Mouse (Mus musculus) left cerebral cortex, adult 9 months (tissue): ENCODE data around the gene Slc37a1.
A peak's percentile ranks its signal among the peaks of the same experiment; 100 is the strongest.

ENCODE experiments used
- DNase-seq, 2 experiments: peaks; one replicate each; pipeline ENCODE4 v3.0.0; 2022; ENCODE audit warnings: low spot score in 2 of 2

The Slc37a1 gene

DNA sequence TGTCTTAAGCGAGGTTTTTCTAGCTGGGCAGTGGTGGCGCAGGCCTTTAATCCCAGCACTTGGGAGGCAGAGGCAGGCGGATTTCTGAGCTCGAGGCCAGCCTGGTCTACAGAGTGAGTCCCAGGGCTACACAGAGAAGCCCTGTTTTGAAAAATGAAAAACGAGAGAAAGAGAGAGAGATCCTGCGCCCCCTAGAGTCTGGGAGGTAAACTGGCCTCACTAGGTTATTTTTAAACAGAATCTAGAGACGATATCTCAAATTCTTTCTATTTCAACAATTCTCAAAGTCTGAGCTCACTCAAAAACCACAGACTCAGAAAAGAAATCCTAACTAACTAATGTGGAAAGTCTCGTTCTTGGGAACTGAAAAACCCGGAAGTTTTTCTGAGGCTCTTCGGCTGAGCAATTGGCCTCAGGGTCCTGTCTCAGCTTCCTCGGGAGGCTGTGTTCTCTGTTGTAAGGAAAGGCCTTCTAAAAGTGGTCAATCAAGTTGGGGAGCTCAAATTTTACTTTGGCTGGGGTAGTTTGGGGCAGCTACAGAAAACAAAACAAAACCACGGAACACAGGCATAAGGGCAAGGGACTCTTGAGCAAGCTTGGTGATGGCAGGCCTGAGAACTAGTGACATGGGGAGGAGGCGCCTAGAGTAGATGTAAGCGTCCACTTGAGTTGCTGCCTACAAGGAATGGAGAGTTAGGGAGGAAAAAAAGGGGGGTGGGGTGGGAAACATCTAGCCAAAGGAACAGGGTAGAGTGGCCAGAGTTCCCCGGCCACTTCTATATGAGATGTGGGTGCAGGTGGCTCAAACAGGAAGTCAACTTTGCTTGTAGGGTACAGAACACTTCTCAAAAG lies 8.0 kb downstream of the Slc37a1 start:
- DNase-seq = no peak

DNA sequence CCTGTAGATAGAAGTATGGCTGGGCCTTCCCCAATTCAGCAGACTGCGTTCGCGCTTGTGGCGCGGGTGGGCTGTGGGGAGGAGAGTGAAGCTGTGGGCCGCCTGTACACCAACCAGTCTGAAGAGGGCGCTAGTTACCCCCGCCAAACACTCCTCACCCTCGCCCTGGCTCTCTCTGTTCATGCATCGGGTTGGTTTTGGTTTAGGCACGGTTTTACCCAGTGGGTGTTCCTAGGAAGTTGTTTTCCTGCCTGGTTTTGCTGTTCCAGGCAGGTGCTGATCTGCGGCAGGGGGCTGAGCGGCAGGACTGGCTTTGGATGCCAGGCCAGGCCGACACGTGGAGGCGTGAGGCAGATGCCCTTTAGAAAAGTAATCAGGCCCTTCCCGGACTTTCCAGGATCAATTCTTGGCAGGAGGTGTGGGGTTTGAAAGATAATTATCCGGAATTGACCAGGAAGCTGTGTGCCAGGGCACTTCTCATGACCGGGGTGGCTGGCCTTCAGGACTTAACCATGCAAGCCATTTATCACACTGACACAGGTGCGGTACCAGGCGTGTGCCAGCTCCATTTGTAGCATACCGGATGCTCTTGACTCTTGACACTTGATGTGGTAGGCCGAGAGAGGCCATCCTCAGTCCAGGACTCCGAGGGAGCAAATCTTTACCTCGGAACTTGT lies 8.8 kb downstream of the Slc37a1 start:
- DNase-seq = no peak

DNA sequence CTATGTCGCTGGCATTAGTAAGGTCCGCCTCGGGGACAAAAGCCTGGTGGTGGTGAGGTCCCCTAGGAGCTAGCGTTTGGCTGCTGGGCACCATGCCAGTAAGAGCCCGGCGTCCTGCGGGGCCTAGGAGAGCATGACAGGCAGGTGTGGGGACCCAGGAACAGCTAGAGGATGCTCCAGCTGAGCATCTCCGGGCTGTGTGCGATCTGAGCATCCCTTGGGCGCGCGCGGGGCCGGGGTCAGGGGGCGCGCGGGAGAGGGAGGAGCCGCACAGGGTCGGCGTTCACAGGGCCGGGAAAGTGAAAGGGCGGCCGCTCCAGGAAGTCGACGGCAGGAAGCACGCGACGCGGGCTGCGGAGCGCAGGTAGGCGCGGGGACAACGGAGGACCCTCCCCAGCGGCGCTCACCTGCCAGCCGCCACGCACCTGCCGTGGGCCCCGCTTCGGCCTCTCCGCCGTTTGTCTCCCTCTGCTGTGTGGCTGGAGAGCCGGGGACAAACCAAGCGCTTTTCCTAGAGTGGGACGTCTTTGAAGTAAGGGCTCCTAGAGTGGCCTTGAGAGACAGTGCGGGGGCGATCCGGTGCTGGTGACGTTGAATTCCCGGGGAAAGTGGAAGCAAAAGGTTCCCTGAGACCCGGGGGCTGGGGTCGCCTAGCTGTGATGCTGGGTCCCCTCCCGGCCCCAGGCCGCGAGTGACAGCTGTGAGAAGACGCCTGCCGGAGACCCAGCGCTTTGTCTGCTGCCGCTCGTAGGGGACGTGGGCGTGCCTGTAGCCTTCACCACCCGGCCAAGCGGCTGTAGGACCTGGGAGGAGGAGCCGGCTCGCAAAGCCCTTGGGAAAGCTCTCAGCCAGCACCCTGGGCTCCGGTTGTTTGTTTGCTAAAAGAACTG lies 9.5 kb downstream of the Slc37a1 start:
- peak in 1 of 2 experiments; percentile 78 for DNase-seq

DNA sequence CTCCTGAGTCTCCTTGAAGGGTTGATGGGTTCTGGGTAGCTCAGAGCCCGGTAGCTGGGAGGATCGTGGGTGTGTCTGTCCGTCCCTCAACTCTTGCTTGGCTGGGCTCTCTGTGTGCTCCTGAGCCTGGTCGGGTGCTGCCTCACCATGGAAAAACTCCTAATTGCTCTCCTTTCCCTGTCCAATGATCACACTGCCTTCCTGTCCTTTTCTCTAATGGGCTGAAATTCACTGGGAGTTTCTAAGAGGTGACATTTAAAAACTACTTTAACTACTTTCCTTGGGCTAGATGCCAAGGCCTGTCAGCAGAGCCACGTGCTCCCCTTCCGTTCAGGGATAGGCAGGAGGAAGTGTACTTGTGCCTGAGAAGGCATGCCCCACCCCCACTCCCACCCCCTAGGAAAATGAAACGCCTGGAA lies 10.9 kb downstream of the Slc37a1 start:
- DNase-seq = no peak

DNA sequence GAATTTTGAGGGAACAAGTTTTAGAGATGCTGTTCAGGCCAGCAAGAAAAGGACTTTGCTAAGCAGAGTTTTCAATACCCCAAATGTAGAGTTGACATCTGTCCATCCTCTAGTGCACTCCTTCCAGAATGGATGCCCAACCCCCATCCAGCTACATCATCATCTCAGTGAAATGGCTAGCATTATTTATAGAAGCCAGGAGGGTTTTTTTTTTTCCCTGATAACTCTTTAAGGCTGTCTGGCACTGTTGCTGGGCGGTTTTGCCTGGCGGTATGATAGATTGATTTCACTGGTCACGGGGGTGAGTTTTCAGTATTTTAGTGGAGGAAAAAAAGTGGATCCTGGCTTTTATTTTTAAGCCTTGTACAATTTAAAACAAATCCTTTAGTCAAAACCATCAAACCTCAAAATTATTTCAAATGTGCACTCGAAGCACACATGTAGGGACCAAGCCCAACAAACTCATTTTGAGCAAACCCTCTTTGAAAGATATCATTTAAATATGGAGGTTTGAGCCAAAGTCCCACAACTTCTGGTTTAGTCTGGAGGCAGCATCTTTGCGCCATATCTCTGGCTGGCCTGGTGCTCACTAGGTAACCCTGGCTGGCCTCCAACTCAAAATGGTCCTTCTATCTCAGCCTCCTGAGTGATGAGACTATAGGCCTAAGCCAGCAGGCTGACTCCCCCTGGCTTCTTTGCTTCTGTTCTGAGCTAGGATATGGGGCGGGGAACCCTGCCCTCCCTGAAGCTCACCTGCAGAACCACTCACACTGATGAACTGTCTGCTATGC lies 12.0 kb downstream of the Slc37a1 start:
- no peak for DNase-seq

DNA sequence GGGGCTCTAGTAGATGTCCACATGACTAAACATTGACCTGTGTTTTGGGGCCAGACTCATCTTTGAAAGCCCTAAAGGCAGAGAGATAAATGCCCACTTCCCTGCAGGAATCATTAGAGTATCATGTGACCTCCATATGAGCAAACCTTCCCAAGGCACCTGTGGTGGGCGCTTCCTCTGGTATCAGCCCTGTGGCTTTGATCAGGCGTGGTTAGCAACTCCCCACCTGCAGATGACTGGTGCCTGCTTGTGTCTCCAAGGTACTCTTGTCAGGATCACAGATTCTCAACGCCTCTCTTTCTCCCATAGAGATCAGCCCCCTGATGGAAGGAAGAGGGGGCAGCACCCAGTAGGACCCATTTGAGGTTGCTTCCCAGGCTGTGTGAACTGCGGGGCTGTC lies 13.4 kb downstream of the Slc37a1 start:
- DNase-seq = no peak

DNA sequence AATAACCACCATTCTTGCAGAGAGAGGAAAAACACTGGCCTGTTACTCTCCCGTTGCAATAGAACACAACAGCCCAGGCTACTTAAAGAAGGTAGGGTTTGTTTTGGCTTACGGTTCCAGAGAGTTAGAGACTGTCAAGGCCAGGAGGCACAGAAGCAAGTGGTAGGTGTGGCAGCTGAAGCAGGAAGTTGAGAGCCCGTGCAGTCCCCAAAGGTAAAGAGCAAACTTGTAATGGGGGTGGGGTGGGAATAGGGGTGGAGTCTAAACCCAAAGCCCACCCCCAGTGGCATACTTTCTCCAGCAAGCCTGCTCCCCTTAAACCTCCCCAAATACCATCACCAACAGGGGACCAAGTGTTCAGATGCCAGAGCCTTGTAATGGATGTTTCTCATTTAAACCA lies 14.1 kb downstream of the Slc37a1 start:
- no peak for DNase-seq

DNA sequence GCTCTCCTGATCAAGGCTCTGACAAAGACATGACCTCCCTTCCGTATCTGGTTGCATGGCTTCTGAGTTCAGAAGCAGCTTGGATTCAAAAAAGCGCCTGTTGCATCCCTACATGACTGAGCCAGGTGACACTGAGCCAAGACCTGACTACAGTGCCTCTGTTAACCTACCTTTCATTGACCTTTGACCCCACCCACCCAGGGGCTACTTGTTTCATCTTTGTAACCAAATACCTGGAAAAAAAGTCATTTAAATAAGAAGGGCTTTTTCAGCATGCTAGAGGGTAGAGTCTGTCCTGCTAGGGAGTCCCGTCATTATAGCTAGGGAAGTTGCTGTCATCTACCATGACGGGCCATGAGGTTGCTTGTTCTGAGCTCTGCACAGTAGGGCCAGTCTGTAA lies 16.8 kb downstream of the Slc37a1 start:
- DNase-seq = no peak

DNA sequence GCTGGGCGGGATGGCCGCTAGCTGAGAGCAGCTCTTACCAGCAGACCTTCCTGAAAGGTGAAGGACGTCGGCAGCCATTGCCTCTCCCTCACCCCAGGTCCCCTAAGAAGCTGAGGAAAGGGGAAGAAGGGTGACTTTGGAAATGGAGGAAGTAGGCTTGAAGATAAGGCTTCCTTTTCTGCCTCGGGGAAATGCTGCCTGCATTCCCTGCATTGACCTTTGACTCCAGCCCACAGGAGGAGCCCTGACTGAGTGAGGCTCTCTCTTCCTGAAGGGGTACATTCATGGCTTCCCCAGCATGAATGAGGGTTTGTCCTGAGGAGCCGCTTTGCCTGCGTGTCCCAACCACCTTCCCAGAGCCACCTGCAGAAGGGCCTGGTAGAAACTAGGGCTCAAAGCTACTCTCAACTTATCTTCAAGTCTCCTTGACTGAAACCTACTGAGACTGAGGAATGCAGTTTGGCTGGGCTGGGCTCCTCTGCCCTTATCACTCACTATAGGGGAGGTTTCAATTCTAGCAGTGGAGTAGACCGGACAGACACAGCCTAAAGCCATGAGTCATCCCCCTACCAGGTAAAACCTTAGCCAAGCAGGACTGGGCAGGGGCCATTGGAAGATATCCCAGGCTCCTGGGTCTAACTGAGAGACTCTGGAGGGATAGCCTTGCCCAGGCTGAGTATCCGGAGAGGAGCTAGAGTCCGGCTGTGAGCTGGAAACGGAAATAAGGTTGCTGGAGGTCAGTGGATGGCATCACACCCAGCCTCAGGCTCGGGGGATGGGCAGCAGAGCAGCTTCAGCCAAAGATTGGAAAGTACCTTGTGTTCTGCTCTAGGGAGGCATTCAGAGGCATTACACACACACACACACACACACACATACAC lies 18.5 kb downstream of the Slc37a1 start:
- DNase-seq = no peak

DNA sequence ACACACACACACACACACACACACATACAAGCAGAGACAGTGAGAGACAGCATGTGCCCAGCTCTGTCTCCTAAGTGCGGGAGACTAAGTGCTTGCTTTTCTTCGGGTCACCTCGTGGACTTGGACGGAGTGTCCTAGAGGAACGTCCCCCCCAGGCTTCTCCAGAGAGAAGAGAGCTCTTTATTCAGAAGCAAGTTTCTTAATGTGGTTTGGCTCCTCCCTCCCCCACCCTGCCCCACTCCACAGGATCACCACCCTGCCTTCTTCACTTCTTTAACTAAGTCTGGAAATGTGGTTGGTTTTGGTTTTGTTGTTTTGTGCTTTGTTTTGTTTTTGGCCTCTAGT lies 19.2 kb downstream of the Slc37a1 start:
- DNase-seq = no peak

DNA sequence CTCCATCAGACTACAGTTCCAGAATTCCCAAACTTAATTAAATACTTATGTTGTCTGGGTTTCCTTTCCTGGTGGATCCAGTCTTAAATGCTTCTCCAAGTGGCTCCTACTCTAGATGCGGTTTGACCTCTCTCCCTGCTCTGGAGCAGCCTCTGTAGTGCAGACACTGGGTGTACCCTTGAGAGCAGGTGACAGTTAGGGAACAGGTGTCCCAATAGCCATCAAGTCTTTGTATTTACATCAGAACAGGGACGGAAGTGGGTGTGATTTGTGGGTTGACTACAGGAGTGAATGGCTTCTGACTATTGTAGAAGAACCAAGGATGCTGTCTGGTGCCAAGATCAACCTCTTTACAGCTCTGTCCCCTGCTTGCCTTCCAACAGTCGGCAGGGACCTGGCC lies 21.2 kb downstream of the Slc37a1 start:
- DNase-seq = no peak

DNA sequence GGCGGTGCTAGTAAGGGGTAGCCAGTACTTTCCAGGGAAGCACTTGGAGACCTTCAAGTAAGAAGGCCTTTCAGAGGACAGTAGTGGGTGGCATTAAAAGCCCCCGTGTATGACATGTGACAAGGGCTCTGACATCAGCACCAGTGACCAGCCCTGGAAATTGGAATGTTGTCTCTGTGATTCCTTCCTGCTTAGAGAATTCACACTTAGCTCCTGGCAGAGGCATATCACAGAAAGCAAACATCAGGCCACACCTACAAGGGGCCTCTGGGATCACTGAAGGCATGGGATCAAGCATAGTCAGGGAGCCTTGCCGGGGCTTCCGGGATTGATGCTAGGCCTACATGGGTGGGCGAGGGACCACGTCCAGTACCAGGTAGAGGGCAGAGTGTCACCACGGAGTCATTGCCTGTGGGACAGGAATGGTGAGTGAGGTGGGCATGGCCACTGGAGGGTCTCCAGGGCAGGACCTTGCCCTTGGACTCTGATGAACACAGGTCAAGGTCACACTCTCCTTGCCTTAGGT lies 21.8 kb downstream of the Slc37a1 start:
- DNase-seq = no peak

DNA sequence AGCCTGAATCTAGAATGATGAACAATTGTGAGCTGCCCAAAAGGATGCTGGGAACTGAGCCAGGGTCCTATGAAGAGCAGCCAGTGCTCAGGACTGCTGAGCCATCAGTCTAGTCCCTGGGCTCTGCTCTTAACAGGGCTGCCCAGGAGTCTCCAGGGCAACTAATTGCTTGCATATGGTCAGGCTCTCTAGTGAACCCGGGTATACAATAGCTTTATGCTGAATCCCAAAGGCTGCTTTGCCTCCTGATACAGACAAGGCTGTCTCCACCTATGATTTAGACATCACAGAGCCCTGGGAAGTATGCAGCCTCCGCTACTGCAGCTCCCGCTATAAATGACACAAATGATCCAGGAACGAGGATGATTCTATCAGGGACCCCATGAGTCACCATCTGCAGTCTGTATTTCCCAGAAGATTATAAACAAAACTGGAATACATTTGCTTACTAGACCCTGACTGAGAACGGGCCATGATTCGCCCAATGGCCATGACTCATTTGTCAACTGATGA lies 22.7 kb downstream of the Slc37a1 start:
- DNase-seq = no peak

DNA sequence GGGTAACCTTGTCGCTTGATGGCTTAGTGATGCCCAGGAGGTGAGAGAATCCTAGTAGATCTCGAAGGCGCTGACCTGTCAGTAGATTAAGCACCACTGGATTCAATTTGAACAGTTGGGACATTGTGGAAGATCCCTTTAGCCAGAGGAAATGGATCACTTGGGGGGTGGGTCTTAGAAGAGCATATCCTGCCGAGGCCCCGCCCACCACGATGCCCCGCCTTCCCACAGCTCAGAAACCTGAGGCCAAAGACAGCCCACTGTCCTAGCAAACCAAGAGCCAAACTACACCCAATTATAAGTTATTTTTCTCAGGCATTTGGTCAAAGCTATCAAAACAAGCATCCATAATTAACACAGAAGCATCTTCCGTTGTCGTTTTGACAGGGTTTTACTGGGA lies 24.5 kb downstream of the Slc37a1 start:
- DNase-seq = no peak

DNA sequence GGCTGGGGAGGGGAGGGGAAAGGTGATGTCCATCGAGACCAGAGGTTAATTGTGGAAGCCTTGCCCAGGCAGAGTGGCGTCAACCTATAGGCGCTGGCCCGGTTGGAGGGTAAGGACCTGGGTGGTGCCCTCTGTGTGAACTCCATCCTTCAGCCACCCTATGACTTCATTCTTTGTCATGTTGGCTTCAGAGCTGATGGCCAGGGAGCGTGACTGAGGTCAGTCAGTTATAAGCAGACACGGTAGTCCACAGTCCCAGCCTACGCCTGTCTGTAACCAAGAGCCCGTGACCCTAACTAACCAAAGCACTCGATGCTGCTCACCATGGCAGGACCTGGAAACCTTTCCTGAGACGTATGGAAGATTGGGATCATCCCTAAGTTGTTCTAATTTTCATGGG lies 26.1 kb downstream of the Slc37a1 start:
- DNase-seq = no peak

DNA sequence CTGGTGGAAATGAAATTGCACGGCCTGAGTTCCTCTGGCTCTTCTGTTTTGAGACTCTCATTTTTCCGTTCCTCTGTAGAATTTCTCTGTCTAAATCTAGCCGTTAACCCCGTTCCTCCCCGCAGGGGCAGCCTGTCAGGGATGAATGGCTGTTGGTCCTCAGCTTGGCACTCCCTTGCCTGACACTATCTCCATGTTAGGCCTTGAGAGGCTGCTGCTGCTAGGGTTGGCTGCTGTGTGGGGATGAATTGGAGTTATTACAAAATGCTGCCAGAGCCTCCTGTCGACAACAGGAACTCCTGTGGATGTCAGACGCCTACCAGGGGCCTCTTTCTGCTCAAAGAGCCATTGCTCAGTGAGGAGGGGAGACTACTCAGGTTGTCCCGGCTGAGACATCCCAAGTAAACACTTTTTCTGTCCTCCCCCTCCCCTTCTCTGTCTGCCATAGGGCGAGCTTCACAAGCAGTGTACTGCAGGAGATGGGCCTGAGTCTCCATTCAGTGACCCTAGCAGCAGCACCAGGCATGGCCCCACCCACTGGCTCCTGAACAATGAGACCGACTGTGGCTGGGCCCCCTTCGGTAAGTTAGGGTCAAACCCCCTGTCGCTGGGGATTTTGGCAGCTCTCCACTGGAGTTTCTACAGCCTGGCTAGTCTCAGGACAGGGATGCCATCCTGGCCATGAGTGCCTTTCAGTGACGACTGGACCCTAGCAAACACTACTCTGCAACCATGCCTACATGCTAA lies 28.6 kb downstream of the Slc37a1 start:
- no peak for DNase-seq

DNA sequence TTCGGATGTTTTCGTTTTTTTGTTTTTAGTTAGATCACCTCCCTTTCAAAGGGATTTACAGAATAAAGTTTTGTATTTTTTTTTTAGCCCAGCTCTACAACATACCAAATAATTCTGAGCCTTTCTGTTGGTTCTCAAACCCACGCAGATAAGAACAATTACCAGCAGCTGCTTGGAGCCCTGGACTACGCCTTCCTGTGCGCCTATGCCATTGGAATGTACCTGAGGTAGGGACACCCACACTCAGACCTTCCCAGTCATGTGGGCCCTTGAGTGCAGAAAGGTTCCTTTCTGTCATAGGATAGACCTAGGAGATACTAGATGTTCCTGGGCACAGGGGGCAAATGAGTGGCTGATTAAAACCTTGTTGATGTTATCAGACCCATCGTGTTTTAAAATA lies 29.4 kb downstream of the Slc37a1 start:
- no peak for DNase-seq

DNA sequence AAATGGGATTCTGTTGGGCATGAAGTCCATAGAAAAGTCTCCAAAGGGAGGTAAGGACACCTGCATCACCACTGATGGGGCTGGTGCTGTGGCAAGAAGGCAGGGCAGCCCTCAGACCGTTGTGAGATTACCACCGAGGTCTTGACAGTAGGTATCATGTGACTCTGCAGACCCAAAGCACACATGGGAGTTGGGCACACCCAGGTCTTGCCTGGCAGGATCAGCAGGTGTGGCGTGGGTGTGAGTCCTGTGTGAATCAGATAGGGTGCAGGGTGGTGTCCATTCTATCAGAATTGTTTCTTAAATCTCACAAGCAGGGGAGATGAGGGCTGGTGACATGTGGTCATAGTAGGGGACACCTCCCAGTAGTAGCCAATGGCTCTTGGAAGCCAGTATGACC lies 30.4 kb downstream of the Slc37a1 start:
- DNase-seq = no peak

DNA sequence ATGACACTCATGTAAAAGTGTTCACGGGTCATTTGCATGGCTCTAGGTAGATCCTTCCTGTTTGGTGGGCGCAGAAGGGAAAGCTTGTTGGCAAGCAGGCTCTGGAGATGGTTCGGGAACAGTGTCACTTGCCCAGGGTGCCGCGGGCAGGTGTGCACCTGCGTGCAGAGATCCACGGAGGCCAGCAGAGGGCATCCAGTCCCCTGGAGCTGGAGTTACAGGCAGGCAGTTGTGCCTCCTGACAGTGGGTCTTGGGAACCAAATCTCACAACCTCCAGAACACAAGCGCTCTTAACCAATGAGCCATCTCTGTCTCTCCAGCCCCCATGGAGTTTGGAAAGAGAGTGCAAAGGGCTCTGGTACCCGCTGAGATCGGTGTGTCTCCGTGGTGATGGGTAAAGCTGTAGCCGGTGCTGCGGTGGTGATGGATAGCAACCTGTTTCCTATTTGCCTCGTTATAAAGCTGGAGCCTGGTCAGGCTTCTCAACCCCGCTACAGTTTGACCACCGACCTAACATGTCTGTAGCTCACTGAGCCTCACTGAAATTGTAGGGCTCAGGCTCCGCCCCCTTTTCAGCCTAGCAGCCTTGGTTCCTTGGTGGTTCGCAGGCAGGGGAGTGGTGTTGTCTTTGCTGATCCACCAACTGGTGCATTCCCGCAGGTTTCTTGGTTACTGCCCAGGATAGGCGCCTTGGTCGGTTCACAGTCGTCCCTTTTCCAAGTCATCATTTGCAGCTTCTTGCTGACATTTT lies 31.1 kb downstream of the Slc37a1 start:
- DNase-seq = no peak
